ENCODE assay signal across 16 mouse cellular contexts in the genomic region with DNA sequence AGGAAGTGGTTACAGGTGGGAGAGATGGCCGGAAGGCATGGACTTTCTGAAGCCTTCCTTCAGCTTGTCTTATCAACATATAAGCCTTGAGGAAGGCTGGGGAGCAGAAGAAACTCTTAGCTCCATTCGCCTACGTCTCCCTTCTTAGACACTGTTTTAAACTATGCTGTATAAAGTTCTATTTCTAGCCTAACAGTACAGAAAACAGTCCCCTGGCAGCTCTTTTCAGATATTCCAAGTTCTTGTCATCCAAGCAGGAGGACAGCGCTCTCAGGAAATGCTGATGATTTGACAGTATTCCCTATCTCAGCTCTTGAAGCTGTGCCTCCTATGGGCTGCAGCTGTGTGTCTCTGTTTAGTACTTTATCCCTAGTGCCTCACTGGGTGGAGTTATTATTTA. TPM values are rescaled to one million over a fixed set of nuclear protein-coding genes. Genes with fewer than 3 reads are reported as not detected.
DNase-seq lines count a peak whose midpoint lies in the region.
"Had no signal": no experiment of that assay in that cellular context is flagged by ENCODE, and none has a peak within 500 bp of the region (broad histone marks: within the 10 kb centered on the region; RNA-seq: fewer than 3 reads in every experiment).

No protein-coding gene starts in this region.

- peak; percentile 8 for DNase-seq in left cerebral cortex, adult 11 months (ENCODE audit: low spot score)
- no peak for DNase-seq in left cerebral cortex, adult 8-10 months (ENCODE audit: low spot score in 2 of 2)
- DNase-seq in brain, adult 2 months (ENCODE audit: low read depth, low spot score): peak; percentile 68
- peak; percentile 63 for DNase-seq in telencephalon, adult 2 months (ENCODE audit: low read depth, low spot score)
- DNase-seq in spleen, postnatal 14 days (ENCODE audit: low spot score in 2 of 2): no peak
- DNase-seq: adrenal gland, adult 2 months; adrenal gland, postnatal 10 days; adrenal gland, postnatal 25 days; cerebellum, adult 11-12 months; cerebellum, adult 2 months; cerebellum, adult 9-10 months; cerebellum, postnatal 10 days; cerebellum, postnatal 25 days; forebrain, postnatal 0 days had no signal

RNA-seq across cellular contexts. Expression of a gene that starts 54.4 kb away (rescaled TPM):
- total RNA-seq in left cerebral cortex, adult 8-10 months (2022): 10 to 100 TPM in 2 of 4 experiments, 1 to 10 TPM in 2; 8.1 to 12.1 (median 9.8) TPM

RNA-seq across cellular contexts. Expression of a gene that starts 56.8 kb away (rescaled TPM):
- total RNA-seq in left cerebral cortex, adult 8-10 months (2022): 1 to 10 TPM; 7.3 to 8.2 (median 7.9) TPM
- total RNA-seq: ES-E14, MEL had no signal

Comparison
In these comparisons a context has a peak if more than half of its experiments do, and no peak if none do; other contexts are left out.
1. DNase-seq: peak in left cerebral cortex, adult 11 months (single experiment), brain, adult 2 months (single experiment) and telencephalon, adult 2 months (single experiment); none in left cerebral cortex, adult 8-10 months (0 of 2) and spleen, postnatal 14 days (0 of 2).